Mouse (Mus musculus) neural tube, embryonic 15.5 days (tissue): ENCODE measurements around the gene Nuak2. TPM values are rescaled to one million over a fixed set of nuclear protein-coding genes. Genes with fewer than 3 reads are reported as not detected.

ENCODE experiments used
- ATAC-seq: fragments of 200-750 bp; cut with Nextera tagmentation; 2 replicates; pipeline ENCODE4 v1.8.0; 2017; ENCODE audit warnings: mild to moderate bottlenecking, moderate TSS enrichment, moderate library complexity; ENCODE audit not compliant: low FRiP score
- H3K27ac ChIP-seq: fragments of 300-500 bp; sonication (generic); replicated peaks from 2 replicates; pipeline ENCODE4 v1.5.1; 2015; ENCODE audit warnings: mild to moderate bottlenecking, inconsistent platforms
- H3K27me3 ChIP-seq: fragments of 300-500 bp; sonication (generic); replicated peaks from 2 replicates; pipeline ENCODE4 v1.6.1; 2015; ENCODE audit warnings: inconsistent platforms
- H3K36me3 ChIP-seq: fragments of 300-500 bp; sonication (generic); 2 replicates; pipeline ENCODE4 v1.6.1; 2015; ENCODE audit warnings: inconsistent platforms
- H3K4me1 ChIP-seq: fragments of 300-500 bp; sonication (generic); 2 replicates; pipeline ENCODE4 v1.6.1; 2015; ENCODE audit warnings: inconsistent platforms
- H3K4me2 ChIP-seq: fragments of 300-500 bp; sonication (generic); 2 replicates; pipeline ENCODE4 v1.6.1; 2015; ENCODE audit warnings: inconsistent platforms, mild to moderate bottlenecking, moderate library complexity
- H3K4me3 ChIP-seq: fragments of 300-500 bp; sonication (generic); replicated peaks from 2 replicates; pipeline ENCODE4 v1.5.1; 2015; ENCODE audit warnings: mild to moderate bottlenecking, inconsistent platforms
- H3K9ac ChIP-seq: fragments of 300-500 bp; sonication (generic); replicated peaks from 2 replicates; pipeline ENCODE4 v1.6.1; 2015; ENCODE audit warnings: mild to moderate bottlenecking, inconsistent platforms
- H3K9me3 ChIP-seq: fragments of 300-500 bp; sonication (generic); replicated peaks from 2 replicates; pipeline ENCODE4 v1.6.1; 2016; ENCODE audit warnings: inconsistent platforms
- WGBS: fragments of 180-500 bp; shearing (Covaris S2); methylation state at CpG from one replicate; pipeline ENCODE4 v1.1.7; 2015; ENCODE audit warnings: mixed read lengths; 5-methylcytosine and 5-hydroxymethylcytosine counted together
- polyA plus RNA-seq: library from polyadenylated mRNA; unstranded; fragments of >200 nt; fragmentation: Nextera tagmentation; extraction: Ambion mirVana; gene quantifications from 2 replicates; pipeline ENCODE4 v1.2.1, GENCODE M21; 2015

Gene Nuak2
- polyA plus RNA-seq, 1 experiment from 2014 or later = 7.1 TPM

GRCm38 (mm10) chr1:132374140-132374872 lies 58.4 kb downstream of the Nuak2 start:
- 33% methylated on average over 5 of the region's 5 CpGs for WGBS
- H3K9ac ChIP-seq = no peak overlapping the region
- no peaks in the 10 kb centered on the region for H3K27me3 ChIP-seq
- H3K27ac ChIP-seq = 0 out of 2 replicates have a peak overlapping the region, but pooled peaks have one; percentile 38
- H3K9me3 ChIP-seq = no peaks in the 10 kb centered on the region
- H3K4me1 ChIP-seq = peaks cover 70% of the 10 kb centered on the region
- peaks cover 19% of the 10 kb centered on the region for H3K36me3 ChIP-seq
- no peak overlapping the region for H3K4me2 ChIP-seq
- H3K4me3 ChIP-seq = no peak overlapping the region
- 0 out of 2 replicates have a peak, but pooled peaks have one; percentile 22 for ATAC-seq

DNA sequence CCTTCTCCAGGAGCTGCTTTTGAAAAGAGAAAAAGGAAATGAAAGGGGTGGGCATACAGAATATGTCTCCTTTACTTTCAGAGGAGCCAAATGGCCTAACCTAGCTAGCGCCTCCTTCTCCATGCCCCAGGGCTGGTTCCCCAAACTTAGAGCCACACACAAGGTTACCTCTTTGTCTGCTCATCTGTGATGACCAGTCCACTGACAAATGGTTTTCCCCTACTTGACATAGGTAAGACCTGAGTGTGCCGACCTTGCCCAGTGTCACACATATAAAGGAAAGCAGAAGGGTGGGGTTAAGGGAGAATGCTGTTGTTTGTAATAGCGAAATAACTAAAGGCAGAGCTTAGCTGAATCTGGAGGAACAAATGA lies 58.9 kb downstream of the Nuak2 start:
- Histone ChIP-seq H3K4me2 (no peak overlapping the region), H3K9me3 (no peaks in the 10 kb centered on the region), H3K27me3 (no peaks in the 10 kb centered on the region), H3K27ac (0 out of 2 replicates have a peak overlapping the region, but pooled peaks have one; percentile 38), H3K4me1 (peaks cover 70% of the 10 kb centered on the region), H3K36me3 (peaks cover 24% of the 10 kb centered on the region), H3K4me3 (no peak overlapping the region), H3K9ac (no peak overlapping the region)
- WGBS = 76% methylated on average over 3 of the region's 3 CpGs
- ATAC-seq = no peak

DNA sequence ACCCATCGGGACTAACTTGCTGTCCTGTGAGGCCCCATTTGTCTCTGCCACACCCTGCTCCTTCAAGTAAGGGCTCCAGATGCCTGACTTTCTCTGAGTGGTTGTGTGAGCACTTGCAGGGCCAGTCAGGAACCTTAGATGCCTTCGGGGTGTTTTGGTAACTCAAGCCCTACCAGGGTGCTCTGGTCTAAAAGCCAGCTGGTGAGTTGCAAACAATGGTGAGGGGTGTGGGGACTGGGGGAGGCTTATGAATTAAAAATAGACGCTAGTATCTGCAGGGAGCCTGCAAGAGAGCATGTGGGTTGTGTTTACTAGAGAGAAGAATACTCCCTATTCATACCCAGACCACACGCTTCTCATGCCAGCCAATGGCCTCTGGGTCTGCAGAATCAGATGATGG lies 59.3 kb downstream of the Nuak2 start:
- no peak for ATAC-seq
- Histone ChIP-seq H3K4me1 (peaks cover 70% of the 10 kb centered on the region), H3K4me3 (no peak overlapping the region), H3K27me3 (no peaks in the 10 kb centered on the region), H3K36me3 (peaks cover 27% of the 10 kb centered on the region), H3K9ac (no peak overlapping the region), H3K27ac (no peak overlapping the region), H3K9me3 (no peaks in the 10 kb centered on the region), H3K4me2 (no peak overlapping the region)
- 42% methylated on average over 4 of the region's 4 CpGs for WGBS

GRCm38 (mm10) chr1:132376211-132377054 lies 60.5 kb downstream of the Nuak2 start:
- WGBS = 72% methylated on average over 8 of the region's 8 CpGs
- H3K9ac ChIP-seq = no peak overlapping the region
- peaks cover 60% of the 10 kb centered on the region for H3K4me1 ChIP-seq
- peaks cover 23% of the 10 kb centered on the region for H3K36me3 ChIP-seq
- H3K27ac ChIP-seq = peak overlapping the region; percentile 51
- no peak for ATAC-seq
- H3K4me3 ChIP-seq = no peak overlapping the region
- no peak overlapping the region for H3K4me2 ChIP-seq
- no peaks in the 10 kb centered on the region for H3K9me3 ChIP-seq
- H3K27me3 ChIP-seq = no peaks in the 10 kb centered on the region

GRCm38 (mm10) chr1:132377055-132377365 lies 61.1 kb downstream of the Nuak2 start:
- no peaks in the 10 kb centered on the region for H3K9me3 ChIP-seq
- H3K4me1 ChIP-seq = peaks cover 54% of the 10 kb centered on the region
- peak overlapping the region; percentile 51 for H3K27ac ChIP-seq
- no peak overlapping the region for H3K9ac ChIP-seq
- H3K4me2 ChIP-seq = no peak overlapping the region
- WGBS = 67% methylated on average over 7 of the region's 7 CpGs
- H3K36me3 ChIP-seq = peaks cover 21% of the 10 kb centered on the region
- no peaks in the 10 kb centered on the region for H3K27me3 ChIP-seq
- ATAC-seq = no peak
- no peak overlapping the region for H3K4me3 ChIP-seq

GRCm38 (mm10) chr1:132377811-132378210 lies 61.9 kb downstream of the Nuak2 start:
- Histone ChIP-seq H3K9me3 (no peaks in the 10 kb centered on the region), H3K27me3 (no peaks in the 10 kb centered on the region), H3K9ac (no peak overlapping the region), H3K4me2 (no peak overlapping the region), H3K4me3 (no peak overlapping the region), H3K27ac (no peak overlapping the region), H3K36me3 (peaks cover 21% of the 10 kb centered on the region), H3K4me1 (peaks cover 46% of the 10 kb centered on the region)
- 80% methylated on average over 3 of the region's 3 CpGs for WGBS
- ATAC-seq = no peak

DNA sequence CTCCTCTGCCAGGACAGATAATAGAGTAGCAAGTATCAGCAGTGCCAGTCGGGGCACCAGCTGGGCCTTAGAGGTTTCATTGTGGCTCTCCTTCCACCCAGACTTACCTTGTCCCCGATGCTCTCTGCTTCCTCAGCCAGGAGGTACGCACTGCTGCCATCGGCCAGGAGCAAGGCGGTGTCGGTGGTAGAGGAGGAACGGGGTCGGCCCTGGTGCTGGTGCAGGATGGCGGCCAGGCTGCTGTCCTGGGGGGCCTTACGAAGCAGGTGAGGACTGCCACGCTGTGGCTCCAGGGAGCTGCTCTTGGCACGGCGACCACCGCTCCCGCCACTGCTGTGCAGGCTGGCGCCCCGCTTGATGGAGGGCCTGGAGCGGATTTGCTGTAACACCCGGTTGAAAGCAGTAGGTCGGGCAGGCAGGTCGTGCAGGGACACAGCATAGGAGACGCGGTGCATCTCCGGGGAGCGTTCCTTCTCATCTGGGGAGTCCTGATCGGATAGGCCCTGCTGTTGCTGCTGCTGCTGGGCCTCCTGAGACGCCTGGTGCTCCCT lies 64.7 kb downstream of the Nuak2 start:
- Histone ChIP-seq H3K27me3 (no peaks in the 10 kb centered on the region), H3K9ac (no peak overlapping the region), H3K36me3 (peaks cover 21% of the 10 kb centered on the region), H3K4me3 (no peak overlapping the region), H3K4me2 (no peak overlapping the region), H3K27ac (no peak overlapping the region), H3K9me3 (no peaks in the 10 kb centered on the region), H3K4me1 (peaks cover 36% of the 10 kb centered on the region)
- no peak for ATAC-seq
- 82% methylated on average over 27 of the region's 27 CpGs for WGBS

- H3K9ac ChIP-seq = no peak overlapping the region
- H3K9me3 ChIP-seq = no peaks in the 10 kb centered on the region
- WGBS = 56% methylated on average over 10 of the region's 10 CpGs
- peaks cover 37% of the 10 kb centered on the region for H3K4me1 ChIP-seq
- no peak overlapping the region for H3K27ac ChIP-seq
- H3K4me2 ChIP-seq = no peak overlapping the region
- ATAC-seq = no peak
- no peaks in the 10 kb centered on the region for H3K27me3 ChIP-seq
- no peak overlapping the region for H3K4me3 ChIP-seq
- peaks cover 21% of the 10 kb centered on the region for H3K36me3 ChIP-seq
Measured at GRCm38 (mm10) chr1:132381929-132382328, 66.0 kb downstream of the Nuak2 start.

Other genes starting within 250 kb of the Nuak2 start
- gene Mfsd4a, start 248.1 kb upstream of the Nuak2 start, polyA plus RNA-seq = 7.8 TPM in 2 replicates
- gene Cdk18, start 176.4 kb upstream of the Nuak2 start, polyA plus RNA-seq = 0.68 and 1.6 TPM in 2 replicates
- gene Lemd1, start 124.7 kb upstream of the Nuak2 start, polyA plus RNA-seq = 16.9 and 17.6 TPM in 2 replicates
- gene AC124108.1, start 124.7 kb upstream of the Nuak2 start, polyA plus RNA-seq = 1.4 and 1.6 TPM in 2 replicates
- 0.50 and 0.59 TPM in 2 replicates for gene Gm10188, start 86.4 kb upstream of the Nuak2 start, polyA plus RNA-seq
- gene Klhdc8a, start 17.5 kb upstream of the Nuak2 start, polyA plus RNA-seq = 7.5 TPM in 2 replicates
- 28.5 and 33.2 TPM in 2 replicates for gene Tmcc2, start 75.2 kb downstream of the Nuak2 start, polyA plus RNA-seq
- 8.4 and 9.2 TPM in 2 replicates for gene Dstyk, start 101.4 kb downstream of the Nuak2 start, polyA plus RNA-seq
- 42.6 and 42.8 TPM in 2 replicates for gene Rbbp5, start 161.2 kb downstream of the Nuak2 start, polyA plus RNA-seq
- gene Tmem81, start 190.1 kb downstream of the Nuak2 start, polyA plus RNA-seq = 0.70 and 0.73 TPM in 2 replicates
- gene Cntn2, start 227.1 kb downstream of the Nuak2 start, polyA plus RNA-seq = 17.7 and 22.1 TPM in 2 replicates